Mouse (Mus musculus): ENCODE results near the gene Vamp8. TPM values are rescaled to one million over a fixed set of nuclear protein-coding genes. Genes with fewer than 3 reads are reported as not detected.

Vamp8 gene
- polyA plus RNA-seq, 1 experiment from 2014 or later = 179 TPM

- under 1% methylated on average over 30 of the region's 30 CpGs for WGBS
- ATAC-seq (ENCODE audit: borderline replicate concordance, extremely low read depth, low FRiP score, low TSS enrichment) = peak; percentile 86
- peaks cover 17% of the 10 kb centered on the region for H3K36me3 ChIP-seq
- H3K27ac ChIP-seq = peak within 1 kb of the TSS; percentile 76
- peak within 1 kb of the TSS; percentile 91 for H3K9ac ChIP-seq
- H3K4me1 ChIP-seq = peaks cover 49% of the 10 kb centered on the region
- H3K9me3 ChIP-seq = no peaks in the 10 kb centered on the region
- peak within 1 kb of the TSS; percentile 97 for H3K4me3 ChIP-seq
- H3K27me3 ChIP-seq = no peaks in the 10 kb centered on the region
- peak within 1 kb of the TSS; percentile 83 for H3K4me2 ChIP-seq
These were observed 45.4 kb downstream of the Vamp8 start, which contains the start of gene Usp39 for GRCm38 (mm10) chr6:72345074-72345567. TSS of gene Usp39 (minus strand) at chr6:72345184.

GRCm38 (mm10) chr6:72344396-72345073, 46.0 kb downstream of the Vamp8 start:
- Histone ChIP-seq H3K9ac (peak overlapping the region; percentile 91), H3K4me2 (peak overlapping the region; percentile 83), H3K27me3 (no peaks in the 10 kb centered on the region), H3K4me3 (peak overlapping the region; percentile 97), H3K9me3 (no peaks in the 10 kb centered on the region), H3K36me3 (peaks cover 14% of the 10 kb centered on the region), H3K27ac (peak overlapping the region; percentile 76), H3K4me1 (peaks cover 48% of the 10 kb centered on the region)
- peak; percentile 34; the same call in 1 of the 2 replicates for ATAC-seq (ENCODE audit: borderline replicate concordance, extremely low read depth, low FRiP score, low TSS enrichment)
- WGBS = under 1% methylated on average over 42 of the region's 42 CpGs

GRCm38 (mm10) chr6:72340481-72340880, 50.0 kb downstream of the Vamp8 start:
- Histone ChIP-seq H3K27me3 (no peaks in the 10 kb centered on the region), H3K4me1 (peaks cover 17% of the 10 kb centered on the region), H3K4me2 (no peak overlapping the region), H3K27ac (no peak overlapping the region), H3K9me3 (no peaks in the 10 kb centered on the region), H3K36me3 (peaks cover 44% of the 10 kb centered on the region), H3K9ac (no peak overlapping the region), H3K4me3 (no peak overlapping the region)
- ATAC-seq (ENCODE audit: borderline replicate concordance, extremely low read depth, low FRiP score, low TSS enrichment) = no peak
- WGBS = 55% methylated on average over 2 of the region's 2 CpGs

Other genes starting within 250 kb of the Vamp8 start
- gene Atoh8, start 155.1 kb downstream of the Vamp8 start, polyA plus RNA-seq (2015; fragmentation: Nextera tagmentation; extraction: Ambion mirVana) = 25.4 and 27.8 TPM in 2 replicates
- gene Sftpb, start 86.1 kb downstream of the Vamp8 start, polyA plus RNA-seq (2015; fragmentation: Nextera tagmentation; extraction: Ambion mirVana) = 73.4 and 93.8 TPM in 2 replicates
- 45.1 and 49.6 TPM in 2 replicates for gene Usp39, start 45.5 kb downstream of the Vamp8 start, polyA plus RNA-seq (2015; fragmentation: Nextera tagmentation; extraction: Ambion mirVana)
- gene 0610030E20Rik, start 43.4 kb downstream of the Vamp8 start, polyA plus RNA-seq (2015; fragmentation: Nextera tagmentation; extraction: Ambion mirVana) = 27.4 and 28.2 TPM in 2 replicates
- 12.1 and 12.2 TPM in 2 replicates for gene Tmem150a, start 35.3 kb downstream of the Vamp8 start, polyA plus RNA-seq (2015; fragmentation: Nextera tagmentation; extraction: Ambion mirVana)
- gene Rnf181, start 23.7 kb downstream of the Vamp8 start, polyA plus RNA-seq (2015; fragmentation: Nextera tagmentation; extraction: Ambion mirVana) = 130 and 137 TPM in 2 replicates
- gene Vamp5, start 10.2 kb downstream of the Vamp8 start, polyA plus RNA-seq (2015; fragmentation: Nextera tagmentation; extraction: Ambion mirVana) = 34.5 and 37.5 TPM in 2 replicates
- 36.5 and 40.0 TPM in 2 replicates for gene Ggcx, start 23.6 kb upstream of the Vamp8 start, polyA plus RNA-seq (2015; fragmentation: Nextera tagmentation; extraction: Ambion mirVana)
- gene Mat2a, start 48.9 kb upstream of the Vamp8 start, polyA plus RNA-seq (2015; fragmentation: Nextera tagmentation; extraction: Ambion mirVana) = 333 and 355 TPM in 2 replicates
- gene Sh2d6, start 131.0 kb upstream of the Vamp8 start, polyA plus RNA-seq (2015; fragmentation: Nextera tagmentation; extraction: Ambion mirVana) = not detected in 2 replicates
- 54.2 and 57.9 TPM in 2 replicates for gene Capg, start 153.7 kb upstream of the Vamp8 start, polyA plus RNA-seq (2015; fragmentation: Nextera tagmentation; extraction: Ambion mirVana)
- gene Elmod3, start 207.7 kb upstream of the Vamp8 start, polyA plus RNA-seq (2015; fragmentation: Nextera tagmentation; extraction: Ambion mirVana) = 16.2 and 17.7 TPM in 2 replicates
- gene Retsat, start 207.8 kb upstream of the Vamp8 start, polyA plus RNA-seq (2015; fragmentation: Nextera tagmentation; extraction: Ambion mirVana) = 18.5 and 18.8 TPM in 2 replicates
- 40.2 and 43.4 TPM in 2 replicates for gene Tgoln1, start 226.3 kb upstream of the Vamp8 start, polyA plus RNA-seq (2015; fragmentation: Nextera tagmentation; extraction: Ambion mirVana)

Data from lung, embryonic 15.5 days (tissue).